Mouse (Mus musculus) embryo, embryonic 9.5 days (tissue): ENCODE measurements around the gene Edem2.

Experiments used
- DNase-seq: peaks from one replicate; pipeline ENCODE4 v3.0.0-alpha.2; 2017; ENCODE audit errors: extremely low spot score

The Edem2 gene

DNA sequence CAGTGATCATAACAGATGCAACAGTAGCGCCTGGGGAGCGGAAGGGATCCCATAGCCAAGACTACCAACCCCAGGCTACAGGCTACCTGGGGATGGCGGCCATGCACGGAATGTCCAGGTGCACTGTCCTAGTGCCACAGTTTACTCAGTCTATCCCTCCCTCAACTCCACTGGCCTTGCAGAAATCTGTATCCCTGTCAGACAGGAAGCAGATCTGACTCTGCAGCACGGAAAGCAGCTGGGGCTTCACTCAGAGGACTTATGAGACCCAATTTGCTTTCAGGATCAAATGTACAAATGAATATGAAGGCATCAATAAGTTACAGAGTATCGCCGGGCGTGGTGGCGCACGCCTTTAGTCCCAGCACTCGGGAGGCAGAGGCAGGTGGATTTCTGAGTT lies 41.5 kb downstream of the Edem2 start:
- no peak for DNase-seq

- DNase-seq, result no peak
Observed at GRCm38 (mm10) chr2:155686572-155686971, 42.7 kb downstream of the Edem2 start.

- no peak for DNase-seq
Observed at GRCm38 (mm10) chr2:155683821-155684220, 45.5 kb downstream of the Edem2 start.

- no peak for DNase-seq
Observed at GRCm38 (mm10) chr2:155683137-155683536, 46.1 kb downstream of the Edem2 start.

- no peak for DNase-seq
Observed at GRCm38 (mm10) chr2:155681874-155682273, 47.4 kb downstream of the Edem2 start.

GRCm38 (mm10) chr2:155681194-155681593 lies 48.1 kb downstream of the Edem2 start:
- no peak for DNase-seq

DNA sequence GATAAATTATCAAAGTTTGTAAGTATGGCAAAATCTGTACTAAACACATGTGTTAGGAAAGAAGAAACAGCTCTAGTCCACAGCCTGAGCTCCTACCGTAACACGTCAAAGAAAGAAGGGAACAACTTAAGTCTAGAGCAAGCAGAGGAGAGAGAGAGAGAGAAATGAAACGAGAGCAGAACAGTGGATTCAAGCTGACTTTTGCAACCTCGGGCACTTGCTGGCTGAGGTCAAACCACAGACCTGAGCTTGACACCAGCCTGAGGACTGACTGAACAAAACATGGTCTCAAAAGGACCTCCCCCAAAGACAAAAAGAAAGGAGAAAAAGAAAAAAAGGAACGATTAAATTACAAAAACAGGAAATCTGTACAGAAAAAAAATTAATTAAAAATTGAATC lies 48.7 kb downstream of the Edem2 start:
- no peak for DNase-seq

GRCm38 (mm10) chr2:155679586-155680110 lies 49.6 kb downstream of the Edem2 start:
- no peak for DNase-seq

- DNase-seq, result no peak
Observed at GRCm38 (mm10) chr2:155675118-155675517, 54.2 kb downstream of the Edem2 start.

- DNase-seq, result peak; percentile 38
Observed at GRCm38 (mm10) chr2:155673546-155673945, 55.7 kb downstream of the Edem2 start.

DNA sequence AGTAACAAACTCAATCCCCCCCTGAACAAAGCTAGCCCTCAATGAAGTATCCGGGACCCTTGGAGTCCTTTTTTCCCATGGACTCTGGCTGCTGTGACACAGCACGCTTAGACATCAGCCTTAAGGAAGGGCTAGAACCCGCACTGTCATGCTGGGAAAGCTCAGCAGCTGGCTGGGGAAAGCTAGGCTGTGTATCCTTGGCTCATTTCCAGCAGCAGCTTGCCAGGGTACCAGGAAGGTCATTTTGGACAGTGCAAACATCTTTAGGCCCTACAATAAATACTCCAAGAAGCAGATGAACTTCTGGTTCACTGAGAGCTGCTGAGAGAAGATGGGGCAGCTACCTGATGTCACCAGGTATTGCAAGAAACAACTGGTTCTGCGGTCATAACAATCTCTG lies 58.0 kb downstream of the Edem2 start:
- DNase-seq, result no peak

DNA sequence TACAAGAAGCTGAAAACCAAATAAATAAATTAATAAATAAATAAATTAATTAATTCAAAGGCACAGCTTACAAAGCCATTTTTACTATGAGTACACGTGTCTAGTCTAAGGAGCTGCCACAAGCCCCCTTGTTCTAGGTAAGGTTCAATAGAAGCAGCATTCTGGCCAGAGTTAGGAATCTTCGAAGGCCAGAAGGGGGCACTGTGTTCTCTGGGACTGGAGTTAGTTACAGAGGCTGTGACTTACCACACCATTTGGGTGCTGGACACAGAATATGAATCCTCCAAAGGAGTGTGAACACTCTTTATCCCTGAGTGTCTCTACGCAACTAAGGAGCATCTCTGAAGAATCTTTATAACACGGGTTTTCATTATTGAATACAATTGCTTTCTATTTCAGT lies 60.8 kb downstream of the Edem2 start:
- peak; percentile 23 for DNase-seq

DNA sequence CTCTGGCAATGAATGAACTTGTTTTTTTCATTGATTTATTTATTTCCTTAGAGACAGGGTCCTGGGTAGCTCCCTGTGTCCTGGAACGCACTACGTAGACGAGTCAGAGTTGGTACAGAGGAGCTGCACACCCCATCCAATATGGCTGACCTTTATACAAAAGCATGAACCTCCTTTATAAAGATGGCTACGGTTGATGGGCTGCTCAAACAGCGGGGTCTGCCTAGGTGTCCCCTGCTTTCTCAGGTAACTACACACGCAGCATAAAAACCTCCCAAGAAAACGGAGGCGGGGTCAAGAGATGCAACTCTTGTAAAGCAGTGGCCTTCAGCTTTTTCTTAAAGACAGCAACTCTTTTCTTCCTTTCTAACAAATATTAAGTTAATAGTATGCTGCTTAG lies 61.4 kb downstream of the Edem2 start:
- DNase-seq, result no peak

DNA sequence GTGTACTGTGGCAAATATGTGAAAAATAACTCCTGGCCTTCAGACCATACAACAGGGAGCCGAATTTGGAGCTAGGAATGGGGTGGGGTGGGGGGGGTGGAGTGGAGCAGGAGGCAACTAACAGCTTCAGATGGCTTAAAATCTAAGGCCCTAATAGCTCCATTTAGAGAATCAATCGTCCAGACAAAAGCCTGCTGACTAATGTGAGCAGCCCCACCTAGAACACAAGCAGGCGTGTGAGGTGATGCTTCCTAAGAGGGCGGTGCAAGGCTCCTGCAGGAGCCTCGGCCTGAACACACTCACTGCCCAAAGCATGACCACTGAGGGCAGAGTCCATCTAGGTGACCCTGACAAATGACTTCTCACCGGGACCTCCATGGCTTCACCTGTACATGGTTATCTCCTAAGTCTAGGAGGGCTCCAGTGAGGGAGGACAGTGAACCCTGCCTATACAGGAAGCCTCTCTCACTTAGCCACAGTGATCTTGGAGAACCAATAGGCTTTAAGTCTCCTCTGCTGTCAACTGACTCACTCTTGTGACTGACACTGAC lies 65.3 kb downstream of the Edem2 start:
- DNase-seq, result no peak

GRCm38 (mm10) chr2:155663097-155663496 lies 66.2 kb downstream of the Edem2 start:
- peak; percentile 42 for DNase-seq

- no peak for DNase-seq
Observed at GRCm38 (mm10) chr2:155662390-155662789, 66.9 kb downstream of the Edem2 start.

- DNase-seq, result no peak
Observed at GRCm38 (mm10) chr2:155655759-155656372, 73.4 kb downstream of the Edem2 start.

DNA sequence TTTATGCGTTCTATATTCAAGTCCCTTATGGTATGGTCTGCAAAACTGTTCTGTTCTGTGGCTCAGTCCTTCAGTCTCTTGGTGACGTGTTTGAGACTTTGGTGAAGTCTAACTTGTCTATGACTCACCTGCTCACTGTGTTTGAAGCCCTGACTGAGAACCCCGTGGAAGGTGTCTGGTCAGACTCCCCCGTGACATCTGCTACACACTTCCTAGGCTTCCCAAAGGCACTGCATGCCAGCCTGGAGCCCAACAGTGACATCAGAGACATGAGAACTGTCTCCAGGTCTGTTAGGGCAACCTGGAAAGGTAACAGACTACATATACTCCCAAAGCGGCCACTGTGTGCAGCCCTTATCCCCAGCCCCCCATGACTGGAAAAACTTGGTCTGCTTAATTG lies 76.7 kb downstream of the Edem2 start:
- DNase-seq, result no peak
